11 mouse cellular contexts compared by ENCODE assay signal in genomic region chr17:29711745-29712431, GRCm38 (mm10). TPM values are rescaled to one million over a fixed set of nuclear protein-coding genes. Genes with fewer than 3 reads are reported as not detected.
A peak's percentile ranks its signal among the peaks of the same experiment; 100 is the strongest.
DNase-seq lines count a peak whose midpoint lies in the region; ATAC-seq and TF ChIP-seq lines count a peak whose summit lies in the region.
"Had no signal": no experiment of that assay in that cellular context is flagged by ENCODE, and none has a peak within 500 bp of the region (broad histone marks: within the 10 kb centered on the region; RNA-seq: fewer than 3 reads in every experiment).

No protein-coding gene starts in this region.

- DNase-seq in hindbrain, embryonic 11.5 days (ENCODE audit: low spot score) = no peak
- peak; percentile 67 for DNase-seq in CH12.LX (ENCODE audit: extremely low read depth)
- peak; percentile 27 for DNase-seq in limb, embryonic 14.5 days (ENCODE audit: low spot score)
- no peak for DNase-seq in left cerebral cortex, postnatal 4 days
- DNase-seq in adrenal gland, adult 18-20 months (ENCODE audit: low spot score in 2 of 2) = no peak
- no peak for DNase-seq in frontal cortex, postnatal 14 days (ENCODE audit: low spot score in 2 of 2)
- DNase-seq: heart, adult 11 months; lung, adult 2 months had no signal

- H3K36me3 ChIP-seq in hindbrain, embryonic 15.5 days = no peaks in the 10 kb centered on the region
- H3K36me3 ChIP-seq in hindbrain, embryonic 11.5 days (ENCODE audit: control insufficient read depth, insufficient read depth, low read length) = no peaks in the 10 kb centered on the region
- peaks cover 8 to 40% of the 10 kb centered on the region in 2 experiments for H3K36me3 ChIP-seq in CH12.LX (replicated peaks in 1 of 2; ENCODE audit: control insufficient read depth in 1 of 2, insufficient read depth in 1 of 2, low read length in 1 of 2)
- H3K36me3 ChIP-seq in forebrain, embryonic 12.5 days (replicated peaks) = no peaks in the 10 kb centered on the region
- H3K36me3 ChIP-seq in limb, embryonic 14.5 days (ENCODE audit: control insufficient read depth, insufficient read depth, low read length) = no peaks in the 10 kb centered on the region

- TF ChIP-seq EP300 in CH12.LX (IDR thresholded peaks at IDR 0.05; ENCODE audit: low read length) = peak; percentile 66

- peaks cover 12% of the 10 kb centered on the region for H3K79me2 ChIP-seq in CH12.LX (replicated peaks; ENCODE audit: control insufficient read depth, extremely low read depth, insufficient read depth, poor library complexity, severe bottlenecking)

- dilution Hi-C loops in CH12.LX (cut with MboI; ENCODE audit: extremely low pct_ligation_motif_present, extremely low pct_unique_long_range_greater_than_20kb, low sequenced_read_pairs) = no loop called here

- WGBS in hindbrain, embryonic 15.5 days = 61% methylated on average over 8 of the region's 8 CpGs
- 78% methylated on average over 8 of the region's 8 CpGs for WGBS in hindbrain, embryonic 11.5 days
- 76% methylated on average over 8 of the region's 8 CpGs for WGBS in forebrain, embryonic 12.5 days
- WGBS in limb, embryonic 14.5 days = 47% methylated on average over 8 of the region's 8 CpGs

- no peak overlapping the region for H3K4me2 ChIP-seq in hindbrain, embryonic 15.5 days
- no peak overlapping the region for H3K4me2 ChIP-seq in hindbrain, embryonic 11.5 days (replicated peaks; ENCODE audit: low read depth, low read length)
- peak overlapping the region; percentile 58 for H3K4me2 ChIP-seq in CH12.LX (ENCODE audit: insufficient read depth, low read depth, poor library complexity, severe bottlenecking)
- no peak overlapping the region for H3K4me2 ChIP-seq in forebrain, embryonic 12.5 days
- H3K4me2 ChIP-seq in limb, embryonic 14.5 days (replicated peaks; ENCODE audit: low read depth, low read length, severe bottlenecking) = no peak overlapping the region

- TF ChIP-seq RAD21 in CH12.LX (IDR thresholded peaks at IDR 0.05; ENCODE audit: low read depth, low read length) = no peak; the same call in 1 of the 2 replicates

- ATAC-seq in hindbrain, embryonic 15.5 days (ENCODE audit: low FRiP score, low read depth) = no peak
- ATAC-seq in hindbrain, embryonic 11.5 days (ENCODE audit: low FRiP score) = no peak
- ATAC-seq in forebrain, embryonic 12.5 days (ENCODE audit: low FRiP score) = no peak
- no peak for ATAC-seq in limb, embryonic 14.5 days (ENCODE audit: low FRiP score, low read depth)

- no peak for TF ChIP-seq CTCF in CH12.LX (conservative IDR thresholded peaks at IDR 0.05 in 1 of 2, IDR thresholded peaks at IDR 0.05 in 1 of 2; ENCODE audit: low read depth in 2 of 2, low read length in 2 of 2)

- no peaks in the 10 kb centered on the region for H3K9me3 ChIP-seq in hindbrain, embryonic 15.5 days
- no peaks in the 10 kb centered on the region for H3K9me3 ChIP-seq in hindbrain, embryonic 11.5 days (ENCODE audit: control insufficient read depth, low read length)
- H3K9me3 ChIP-seq in CH12.LX (replicated peaks; ENCODE audit: low read length) = peaks cover 2% of the 10 kb centered on the region
- no peaks in the 10 kb centered on the region for H3K9me3 ChIP-seq in forebrain, embryonic 12.5 days
- no peaks in the 10 kb centered on the region for H3K9me3 ChIP-seq in limb, embryonic 14.5 days (ENCODE audit: control insufficient read depth, low read length)
- H3K9me3 ChIP-seq: megakaryocyte, embryonic 14.5 days had no signal

- intact Hi-C loops in left cerebral cortex, postnatal 4 days (cut with DNase I) = no loop called here

- TF ChIP-seq POLR2A in CH12.LX (IDR thresholded peaks at IDR 0.05; ENCODE audit: low read depth, low read length) = 0 out of 2 replicates have a peak, but pooled peaks have one; percentile 33
- no peak for TF ChIP-seq POLR2A in limb, embryonic 14.5 days (IDR thresholded peaks at IDR 0.05; ENCODE audit: borderline replicate concordance, extremely low read depth, insufficient read depth, insufficient read length)

- H3K4me3 ChIP-seq in hindbrain, embryonic 15.5 days = no peak overlapping the region
- no peak overlapping the region for H3K4me3 ChIP-seq in hindbrain, embryonic 11.5 days (ENCODE audit: low read depth, low read length)
- H3K4me3 ChIP-seq in CH12.LX (replicated peaks in 1 of 3; ENCODE audit: low read depth in 2 of 3, low read length in 2 of 3, poor library complexity in 1 of 3) = peak overlapping the region in 2 of 3 experiments; percentile 16 to 19
- H3K4me3 ChIP-seq in forebrain, embryonic 12.5 days (replicated peaks) = no peak overlapping the region
- H3K4me3 ChIP-seq in limb, embryonic 14.5 days (replicated peaks; ENCODE audit: low read length) = no peak overlapping the region
- H3K4me3 ChIP-seq: megakaryocyte, embryonic 14.5 days had no signal

- peak overlapping the region; percentile 71 for H3K27ac ChIP-seq in hindbrain, embryonic 15.5 days (replicated peaks)
- no peak overlapping the region for H3K27ac ChIP-seq in hindbrain, embryonic 11.5 days (ENCODE audit: low read depth, low read length)
- peak overlapping the region; percentile 65 for H3K27ac ChIP-seq in CH12.LX (ENCODE audit: insufficient read depth, low read depth)
- H3K27ac ChIP-seq in forebrain, embryonic 12.5 days = peak overlapping the region; percentile 81
- H3K27ac ChIP-seq in limb, embryonic 14.5 days (replicated peaks; ENCODE audit: low read depth, low read length) = no peak overlapping the region

- no peaks in the 10 kb centered on the region for H3K27me3 ChIP-seq in hindbrain, embryonic 15.5 days
- H3K27me3 ChIP-seq in hindbrain, embryonic 11.5 days (ENCODE audit: control insufficient read depth, insufficient read depth, low read length) = no peaks in the 10 kb centered on the region
- H3K27me3 ChIP-seq in CH12.LX (replicated peaks) = no peaks in the 10 kb centered on the region
- H3K27me3 ChIP-seq in forebrain, embryonic 12.5 days = no peaks in the 10 kb centered on the region
- H3K27me3 ChIP-seq in limb, embryonic 14.5 days (ENCODE audit: control insufficient read depth, insufficient read depth, low read length) = no peaks in the 10 kb centered on the region
- H3K27me3 ChIP-seq: megakaryocyte, embryonic 14.5 days had no signal

- H3K4me1 ChIP-seq in hindbrain, embryonic 15.5 days (replicated peaks) = peaks cover 72% of the 10 kb centered on the region
- H3K4me1 ChIP-seq in hindbrain, embryonic 11.5 days (replicated peaks; ENCODE audit: control insufficient read depth, insufficient read depth, low read length) = peaks cover 14% of the 10 kb centered on the region
- H3K4me1 ChIP-seq in CH12.LX (ENCODE audit: control insufficient read depth in 1 of 2, insufficient read depth in 2 of 2) = peaks cover 30 to 85% of the 10 kb centered on the region in 2 experiments
- H3K4me1 ChIP-seq in forebrain, embryonic 12.5 days = peaks cover 76% of the 10 kb centered on the region
- peaks cover 41% of the 10 kb centered on the region for H3K4me1 ChIP-seq in limb, embryonic 14.5 days (ENCODE audit: control insufficient read depth, insufficient read depth, low read length)

- no peak overlapping the region for H3K9ac ChIP-seq in hindbrain, embryonic 15.5 days
- no peak overlapping the region for H3K9ac ChIP-seq in hindbrain, embryonic 11.5 days (ENCODE audit: low read depth, low read length)
- peak overlapping the region; percentile 30 for H3K9ac ChIP-seq in CH12.LX (ENCODE audit: insufficient read depth, low read depth)
- no peak overlapping the region for H3K9ac ChIP-seq in forebrain, embryonic 12.5 days
- H3K9ac ChIP-seq in limb, embryonic 14.5 days (ENCODE audit: low read depth, low read length, severe bottlenecking) = no peak overlapping the region

- in situ Hi-C loops in CH12.LX (cut with MboI; ENCODE audit: low pct_ligation_motif_present, low pct_unique_long_range_greater_than_20kb, low sequenced_read_pairs) = loop anchor here (10.0 kb wide), 1 partner anchor 53 kb away; no protein-coding TSS in a partner anchor

TF ChIP-seq in CH12.LX, 34 proteins besides CTCF, POLR2A, EP300 and RAD21 (continues in another document):
- TF ChIP-seq E2F4 (IDR thresholded peaks at IDR 0.05; ENCODE audit: insufficient replicate concordance, low read depth, low read length) = no peak
- TF ChIP-seq IRF4 (IDR thresholded peaks at IDR 0.05; ENCODE audit: low read depth, low read length) = peak; percentile 68
- peak; percentile 44; the same call in 1 of the 2 replicates for TF ChIP-seq CHD2 (IDR thresholded peaks at IDR 0.05; ENCODE audit: low read length)
- TF ChIP-seq USF2 (conservative IDR thresholded peaks at IDR 0.05; ENCODE audit: low read depth, low read length) = no peak
- TF ChIP-seq MEF2A (IDR thresholded peaks at IDR 0.05; ENCODE audit: borderline replicate concordance, low read depth, low read length) = peak; percentile 56
- TF ChIP-seq SIN3A (IDR thresholded peaks at IDR 0.05; ENCODE audit: low read length) = peak; percentile 59
- TF ChIP-seq NELFE (IDR thresholded peaks at IDR 0.05; ENCODE audit: low read depth, low read length) = no peak
- 0 out of 2 replicates have a peak, but pooled peaks have one; percentile 16 for TF ChIP-seq POLR2AphosphoS2 (IDR thresholded peaks at IDR 0.05; ENCODE audit: low read depth, low read length)

RNA-seq across cellular contexts. Expression of gene Ccdc167, which starts 5.0 kb away (rescaled TPM):
- 12.6 TPM in 2 replicates for polyA plus RNA-seq in hindbrain, embryonic 15.5 days (2015; fragmentation: Nextera tagmentation; extraction: Ambion mirVana)
- 14.8 and 15.2 TPM in 2 replicates for polyA plus RNA-seq in hindbrain, embryonic 11.5 days (2014; fragmentation: Nextera tagmentation; extraction: Ambion mirVana)
- 18.7 and 23.5 TPM in 2 replicates for total RNA-seq in CH12.LX (2012; rRNA removed)
- 8.8 and 9.1 TPM in 2 replicates for total RNA-seq in CH12.LX (2014; rRNA removed)
- polyA plus RNA-seq in CH12.LX (2012; ENCODE audit: insufficient read length, low read depth) = 12.0 and 15.4 TPM in 2 replicates
- polyA plus RNA-seq in forebrain, embryonic 12.5 days (2016; fragmentation: Nextera tagmentation; extraction: Ambion mirVana) = 15.8 and 17.8 TPM in 2 replicates
- 16.6 and 19.3 TPM in 2 replicates for polyA plus RNA-seq in limb, embryonic 14.5 days (2012; rRNA removed)
- 13.1 and 15.8 TPM in 2 replicates for polyA plus RNA-seq in limb, embryonic 14.5 days (2014; fragmentation: Nextera tagmentation; extraction: Ambion mirVana)
- total RNA-seq in left cerebral cortex, postnatal 4 days (2021) = 10 to 100 TPM; 11.6 to 13.5 TPM
- 10 to 100 TPM in 1 of 2 experiments, 1 to 10 TPM in 1; 6.8 to 13.3 TPM for total RNA-seq in adrenal gland, adult 18-20 months (2021)

RNA-seq across cellular contexts. Expression of gene Cmtr1, which starts 51.5 kb away (rescaled TPM):
- polyA plus RNA-seq in hindbrain, embryonic 15.5 days (2015; fragmentation: Nextera tagmentation; extraction: Ambion mirVana) = 109 and 120 TPM in 2 replicates
- 107 and 141 TPM in 2 replicates for polyA plus RNA-seq in hindbrain, embryonic 11.5 days (2014; fragmentation: Nextera tagmentation; extraction: Ambion mirVana)
- total RNA-seq in CH12.LX (2012; rRNA removed) = 88.8 and 95.3 TPM in 2 replicates
- 96.9 and 105 TPM in 2 replicates for total RNA-seq in CH12.LX (2014; rRNA removed)
- polyA plus RNA-seq in CH12.LX (2012; ENCODE audit: insufficient read length, low read depth) = 135 and 152 TPM in 2 replicates
- 154 and 166 TPM in 2 replicates for polyA plus RNA-seq in forebrain, embryonic 12.5 days (2016; fragmentation: Nextera tagmentation; extraction: Ambion mirVana)
- polyA plus RNA-seq in limb, embryonic 14.5 days (2012; rRNA removed) = 42.8 and 54.3 TPM in 2 replicates
- polyA plus RNA-seq in limb, embryonic 14.5 days (2014; fragmentation: Nextera tagmentation; extraction: Ambion mirVana) = 95.8 and 109 TPM in 2 replicates
- 10 to 100 TPM; 81.9 to 85.9 TPM for total RNA-seq in left cerebral cortex, postnatal 4 days (2021)
- 100 to 1,000 TPM in 1 of 2 experiments, 10 to 100 TPM in 1; 76.8 to 116 TPM for total RNA-seq in adrenal gland, adult 18-20 months (2021)

Comparison
In these comparisons a context has a peak if more than half of its experiments do, and no peak if none do; other contexts are left out.
1. H3K27ac ChIP-seq: peak in hindbrain, embryonic 15.5 days (single experiment), CH12.LX (single experiment) and forebrain, embryonic 12.5 days (single experiment); none in hindbrain, embryonic 11.5 days (single experiment) and limb, embryonic 14.5 days (single experiment).
2. H3K4me3 ChIP-seq: peak in CH12.LX (2 of 3); none in hindbrain, embryonic 15.5 days (single experiment), hindbrain, embryonic 11.5 days (single experiment), forebrain, embryonic 12.5 days (single experiment) and limb, embryonic 14.5 days (single experiment).
3. DNase-seq: peak in CH12.LX (single experiment) and limb, embryonic 14.5 days (single experiment); none in hindbrain, embryonic 11.5 days (single experiment), left cerebral cortex, postnatal 4 days (single experiment), adrenal gland, adult 18-20 months (0 of 2) and frontal cortex, postnatal 14 days (0 of 2).